Mouse (Mus musculus) ES-E14 (cell line): ENCODE results near the gene Als2cr12. TPM values are rescaled to one million over a fixed set of nuclear protein-coding genes. Genes with fewer than 3 reads are reported as not detected.

ENCODE experiments used
- DNase-seq: peaks from one replicate; pipeline ENCODE4 v3.0.0-alpha.2; 2013; ENCODE audit warnings: low read depth, low spot score
- H3K27ac ChIP-seq: 2 replicates; pipeline ENCODE4 v1.5.1; 2012; ENCODE audit warnings: low read depth, mild to moderate bottlenecking, low read length, moderate library complexity, mixed read lengths; ENCODE audit not compliant: poor library complexity, insufficient read depth, severe bottlenecking
- H3K36me3 ChIP-seq: 2 replicates; pipeline ENCODE4 v1.6.1; 2012; ENCODE audit warnings: mild to moderate bottlenecking, low read length, moderate library complexity, mixed read lengths; ENCODE audit not compliant: control insufficient read depth, poor library complexity, insufficient read depth, severe bottlenecking
- H3K4me1 ChIP-seq, 2 experiments: fragments of 150-350 bp in 1 of 2; sonication (generic) in 1 of 2; 2 replicates each; pipeline ENCODE4 v1.6.1; 2012; ENCODE audit warnings: low read length in 2 of 2, mild to moderate bottlenecking in 1 of 2, mixed read lengths in 1 of 2; ENCODE audit not compliant: control insufficient read depth in 2 of 2, insufficient read depth in 2 of 2, poor library complexity in 1 of 2
- H3K4me3 ChIP-seq, 2 experiments: fragments of 150-350 bp in 1 of 2; sonication (generic) in 1 of 2; 2 replicates each; pipeline ENCODE4 v1.5.1; 2012; ENCODE audit warnings: low read length in 2 of 2, low read depth in 1 of 2, mild to moderate bottlenecking in 1 of 2, mixed read lengths in 1 of 2; ENCODE audit not compliant: insufficient read depth in 1 of 2, poor library complexity in 1 of 2, severe bottlenecking in 1 of 2
- H3K9ac ChIP-seq: 2 replicates; pipeline ENCODE4 v1.6.1; 2012; ENCODE audit warnings: low read depth, mild to moderate bottlenecking, low read length, mixed read lengths; ENCODE audit not compliant: poor library complexity, insufficient read depth, severe bottlenecking
- H3K9me3 ChIP-seq: fragments of 150-350 bp; sonication (generic); 2 replicates; pipeline ENCODE4 v1.6.1; 2012; ENCODE audit warnings: low read depth, mild to moderate bottlenecking, low read length; ENCODE audit not compliant: control insufficient read depth, insufficient read depth
- CHD2 ChIP-seq: IDR thresholded peaks from 2 replicates; pipeline ENCODE4 v1.6.1; 2014; ENCODE audit warnings: mild to moderate bottlenecking, low read depth, low read length, inconsistent platforms
- HCFC1 ChIP-seq: IDR thresholded peaks from 2 replicates; pipeline ENCODE4 v1.6.1; 2012; ENCODE audit warnings: low read length, inconsistent platforms, borderline replicate concordance; ENCODE audit not compliant: insufficient read depth
- MAFK ChIP-seq: IDR thresholded peaks from 2 replicates; pipeline ENCODE4 v1.6.1; 2014; ENCODE audit warnings: mild to moderate bottlenecking, low read depth, low read length, inconsistent platforms; ENCODE audit not compliant: insufficient read depth
- ZC3H11A ChIP-seq: IDR thresholded peaks from 2 replicates; pipeline ENCODE4 v1.6.1; 2012; ENCODE audit warnings: low read depth, mild to moderate bottlenecking, inconsistent platforms, low read length, borderline replicate concordance
- ZNF384 ChIP-seq: IDR thresholded peaks from 2 replicates; pipeline ENCODE4 v1.6.1; 2012; ENCODE audit warnings: low read depth, low read length, inconsistent platforms
- in situ Hi-C, 2 experiments: fragments of 600-800 bp; cut with MboI; formaldehyde crosslinking; loops; one replicate each; pipeline ENCODE4 v1.15.1; 2025; ENCODE audit warnings: low sequenced_read_pairs in 2 of 2, inconsistent platforms in 1 of 2; ENCODE audit not compliant: unreplicated experiment in 2 of 2
- total RNA-seq: library from RNA; depleted of rRNA; stranded (reverse); fragments of 300-350 nt; gene quantifications from 2 replicates; pipeline ENCODE4 v1.2.3, GENCODE M21; 2012

The Als2cr12 gene
- total RNA-seq, 1 experiment = 0.22 TPM

DNA sequence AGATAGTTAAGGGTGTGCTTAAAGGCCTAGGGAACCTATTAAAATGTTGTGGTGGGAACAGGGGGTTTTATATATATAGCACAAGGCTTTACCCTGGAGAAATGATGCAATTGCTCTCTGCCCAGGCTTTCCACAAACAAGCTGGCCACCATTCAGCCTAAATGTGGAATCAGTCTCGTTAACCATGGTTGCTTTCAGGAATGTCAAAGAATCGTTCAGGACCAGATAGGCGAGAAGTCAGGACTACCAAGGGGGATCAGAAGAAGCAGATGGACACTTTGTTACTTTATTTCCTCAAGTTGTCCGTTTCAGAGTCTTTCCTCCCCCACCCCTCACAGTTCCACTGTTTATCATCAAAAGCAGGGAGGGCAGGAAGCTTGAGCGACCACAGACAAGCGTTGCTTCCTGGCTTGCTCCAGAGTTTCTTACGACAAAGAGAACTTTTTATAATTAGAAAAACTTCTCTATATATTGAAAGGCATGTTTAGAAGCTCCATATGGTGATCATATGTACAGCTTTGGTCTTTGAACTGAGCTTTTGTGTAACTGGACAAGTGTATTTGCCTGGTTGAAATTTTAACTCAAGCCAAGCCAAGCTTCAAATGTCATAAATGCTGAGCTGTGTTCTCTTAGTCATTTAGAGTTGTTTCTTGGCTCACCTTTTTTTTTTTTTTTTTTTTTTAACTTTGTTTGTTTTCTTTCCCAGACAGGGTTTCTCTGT, 20.5 kb upstream of the Als2cr12 start:
- TF ChIP-seq CHD2 (no peak), MAFK (no peak), HCFC1 (no peak), ZNF384 (no peak), ZC3H11A (no peak)
- Histone ChIP-seq H3K36me3 (peaks cover 2% of the 10 kb centered on the region; the same call in 1 of the 2 replicates), H3K9me3 (no peaks in the 10 kb centered on the region), H3K27ac (no peak overlapping the region), H3K9ac (no peak overlapping the region), H3K4me1 (peaks cover 0 to 6% of the 10 kb centered on the region in 2 experiments; a peak in 2 of 4 replicates), H3K4me3 (no peak overlapping the region)
- in situ Hi-C loops = no loop called here
- DNase-seq = no peak

- no peak overlapping the region for H3K27ac ChIP-seq
- TF ChIP-seq HCFC1 (no peak), ZNF384 (no peak), ZC3H11A (no peak), CHD2 (no peak), MAFK (no peak)
- no peaks in the 10 kb centered on the region for H3K9me3 ChIP-seq
- no peak for DNase-seq
- in situ Hi-C loops = no loop called here
- H3K4me1 ChIP-seq = peaks cover 2 to 8% of the 10 kb centered on the region in 2 experiments
- H3K36me3 ChIP-seq = peaks cover 2% of the 10 kb centered on the region; the same call in 1 of the 2 replicates
- no peak overlapping the region for H3K4me3 ChIP-seq
- H3K9ac ChIP-seq = no peak overlapping the region
Observed at GRCm38 (mm10) chr1:58715536-58715935, 19.7 kb upstream of the Als2cr12 start.

DNA sequence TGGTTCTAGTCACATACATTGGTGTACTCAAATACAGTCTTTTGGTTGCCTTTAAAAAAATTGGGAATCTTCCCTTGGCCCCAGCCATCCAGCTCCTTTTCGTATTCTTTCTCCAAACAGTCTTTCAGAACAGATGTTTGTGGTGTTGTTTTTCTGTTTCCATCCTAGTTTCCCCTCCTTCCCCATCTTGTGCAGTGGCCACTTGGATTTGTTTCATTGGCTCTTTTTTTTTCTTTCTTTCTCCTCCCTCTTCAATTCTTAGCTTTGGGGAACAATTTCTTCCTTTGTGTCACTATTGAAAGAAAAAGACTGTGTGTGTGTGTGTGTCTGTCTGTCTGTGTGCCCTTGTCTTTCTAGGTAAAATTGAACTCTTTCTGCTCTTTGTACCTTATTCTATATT, 18.6 kb upstream of the Als2cr12 start:
- Histone ChIP-seq H3K9me3 (no peaks in the 10 kb centered on the region), H3K27ac (no peak overlapping the region), H3K36me3 (peaks cover 2% of the 10 kb centered on the region; the same call in 1 of the 2 replicates), H3K4me1 (peaks cover 2 to 8% of the 10 kb centered on the region in 2 experiments), H3K9ac (no peak overlapping the region), H3K4me3 (no peak overlapping the region)
- DNase-seq = no peak
- TF ChIP-seq CHD2 (no peak), MAFK (no peak), HCFC1 (no peak), ZC3H11A (no peak), ZNF384 (no peak)
- in situ Hi-C loops = no loop called here

GRCm38 (mm10) chr1:58713893-58714231, 18.1 kb upstream of the Als2cr12 start:
- Histone ChIP-seq H3K4me3 (peak overlapping the region; percentile 72 to 91), H3K27ac (no peak overlapping the region), H3K9me3 (no peaks in the 10 kb centered on the region), H3K36me3 (peaks cover 2% of the 10 kb centered on the region; the same call in 1 of the 2 replicates), H3K9ac (no peak overlapping the region; the same call in 1 of the 2 replicates), H3K4me1 (peaks cover 2 to 8% of the 10 kb centered on the region in 2 experiments)
- TF ChIP-seq ZC3H11A (no peak), HCFC1 (no peak), MAFK (no peak), CHD2 (no peak), ZNF384 (no peak)
- no peak for DNase-seq
- in situ Hi-C loops = no loop called here
